In the genomic region with DNA sequence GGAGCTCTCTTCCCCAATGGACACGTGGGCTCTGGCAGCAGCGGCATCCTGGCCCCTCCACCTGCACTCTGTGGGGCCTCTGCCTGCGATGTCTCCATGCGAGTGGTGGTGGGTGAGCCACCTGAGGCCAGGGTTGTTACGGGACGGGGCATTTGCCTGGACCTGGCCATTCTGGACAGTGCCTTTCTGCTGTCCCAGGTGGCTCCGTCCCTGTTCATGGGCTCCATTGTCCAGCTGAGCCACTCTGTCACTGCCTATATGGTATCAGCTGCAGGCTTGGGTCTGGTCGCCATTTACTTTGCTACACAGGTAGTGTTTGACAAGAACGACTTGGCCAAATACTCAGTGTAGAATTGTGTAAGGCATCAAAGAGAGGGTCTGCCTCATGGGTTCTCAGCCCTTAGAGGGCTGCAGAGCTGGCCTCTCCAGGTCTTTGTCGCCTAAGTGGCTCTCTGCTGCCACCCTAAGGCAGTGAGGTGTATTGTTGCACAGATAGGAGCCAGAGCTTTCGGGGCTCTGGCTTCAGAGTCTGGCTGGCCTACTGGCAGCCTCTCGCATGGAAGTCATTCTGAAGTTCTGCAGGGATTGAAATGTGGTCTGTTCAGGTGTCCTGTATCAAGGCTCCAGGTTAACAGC, we compare ENCODE assay signal across 9 mouse cellular contexts. TPM values are rescaled to one million over a fixed set of nuclear protein-coding genes. Genes with fewer than 3 reads are reported as not detected.
DNase-seq lines count a peak whose midpoint lies in the region; TF ChIP-seq lines count a peak whose summit lies in the region.
"Had no signal": no experiment of that assay in that cellular context is flagged by ENCODE, and none has a peak within 500 bp of the region (broad histone marks: within the 10 kb centered on the region; RNA-seq: fewer than 3 reads in every experiment).

No protein-coding gene starts in this region.

- peaks cover 18% of the 10 kb centered on the region for H3K27me3 ChIP-seq in CH12.LX (replicated peaks)
- no peaks in the 10 kb centered on the region for H3K27me3 ChIP-seq in forebrain, embryonic 10.5 days (ENCODE audit: poor library complexity, severe bottlenecking)
- peaks cover 6% of the 10 kb centered on the region; the same call in 1 of the 2 replicates for H3K27me3 ChIP-seq in hindbrain, embryonic 10.5 days (ENCODE audit: insufficient read depth, poor library complexity, severe bottlenecking)

- peaks cover 2 to 11% of the 10 kb centered on the region in 2 experiments; a peak in 2 of 4 replicates for H3K4me1 ChIP-seq in CH12.LX (ENCODE audit: control insufficient read depth in 1 of 2, insufficient read depth in 2 of 2)
- H3K4me1 ChIP-seq in forebrain, embryonic 10.5 days: peaks cover 44% of the 10 kb centered on the region
- peaks cover 44% of the 10 kb centered on the region for H3K4me1 ChIP-seq in hindbrain, embryonic 10.5 days (replicated peaks)
- H3K4me1 ChIP-seq in lung, adult 2 months (ENCODE audit: control insufficient read depth, insufficient read depth, low read length): no peaks in the 10 kb centered on the region

- in situ Hi-C loops in CH12.LX (cut with MboI; ENCODE audit: low pct_ligation_motif_present, low pct_unique_long_range_greater_than_20kb, low sequenced_read_pairs): no loop called here

- no peak for TF ChIP-seq EP300 in CH12.LX (IDR thresholded peaks at IDR 0.05; ENCODE audit: low read length)

- H3K79me2 ChIP-seq in CH12.LX (replicated peaks; ENCODE audit: control insufficient read depth, extremely low read depth, insufficient read depth, poor library complexity, severe bottlenecking): no peaks in the 10 kb centered on the region

- no peak for TF ChIP-seq POLR2A in CH12.LX (IDR thresholded peaks at IDR 0.05; ENCODE audit: low read depth, low read length)
- no peak for TF ChIP-seq POLR2A in brain, embryonic 14.5 days (IDR thresholded peaks at IDR 0.05; ENCODE audit: borderline replicate concordance, extremely low read depth, insufficient read depth, insufficient read length, poor library complexity, severe bottlenecking)
- TF ChIP-seq POLR2A in lung, adult 2 months (IDR thresholded peaks at IDR 0.05; ENCODE audit: borderline replicate concordance, extremely low read depth, low read depth, low read length): no peak

- H3K36me3 ChIP-seq in CH12.LX (replicated peaks in 1 of 2; ENCODE audit: control insufficient read depth in 1 of 2, insufficient read depth in 1 of 2, low read length in 1 of 2): no peaks in the 10 kb centered on the region
- peaks cover 52% of the 10 kb centered on the region for H3K36me3 ChIP-seq in forebrain, embryonic 10.5 days (replicated peaks)
- H3K36me3 ChIP-seq in hindbrain, embryonic 10.5 days: peaks cover 30% of the 10 kb centered on the region

- dilution Hi-C loops in CH12.LX (cut with MboI; ENCODE audit: extremely low pct_ligation_motif_present, extremely low pct_unique_long_range_greater_than_20kb, low sequenced_read_pairs): no loop called here

- no peak overlapping the region for H3K4me3 ChIP-seq in CH12.LX (replicated peaks in 1 of 3; ENCODE audit: low read depth in 2 of 3, low read length in 2 of 3, poor library complexity in 1 of 3)
- H3K4me3 ChIP-seq in forebrain, embryonic 10.5 days: no peak overlapping the region
- no peak overlapping the region for H3K4me3 ChIP-seq in hindbrain, embryonic 10.5 days
- H3K4me3 ChIP-seq in lung, adult 2 months (replicated peaks; ENCODE audit: extremely low read depth, low read depth, low read length): no peak overlapping the region
- H3K4me3 ChIP-seq: erythroblast, embryonic 14.5 days had no signal

- peak; percentile 93 for TF ChIP-seq RAD21 in CH12.LX (IDR thresholded peaks at IDR 0.05; ENCODE audit: low read depth, low read length)

- peak; percentile 80 to 96 for TF ChIP-seq CTCF in CH12.LX (conservative IDR thresholded peaks at IDR 0.05 in 1 of 2, IDR thresholded peaks at IDR 0.05 in 1 of 2; ENCODE audit: low read depth in 2 of 2, low read length in 2 of 2)
- peak; percentile 87 for TF ChIP-seq CTCF in brain, embryonic 14.5 days (IDR thresholded peaks at IDR 0.05; ENCODE audit: borderline replicate concordance, extremely low read depth, insufficient read depth, insufficient read length)
- peak; percentile 84 for TF ChIP-seq CTCF in lung, adult 2 months (IDR thresholded peaks at IDR 0.05; ENCODE audit: insufficient read depth, low read length)

- H3K4me2 ChIP-seq in CH12.LX (ENCODE audit: insufficient read depth, low read depth, poor library complexity, severe bottlenecking): no peak overlapping the region

- 49% methylated on average over 12 of the region's 12 CpGs for WGBS in forebrain, embryonic 10.5 days
- WGBS in hindbrain, embryonic 10.5 days: 53% methylated on average over 12 of the region's 12 CpGs
- 58% methylated on average over 12 of the region's 12 CpGs for WGBS in lung, adult 2 months

- H3K9me3 ChIP-seq in CH12.LX (replicated peaks; ENCODE audit: low read length): no peaks in the 10 kb centered on the region
- no peaks in the 10 kb centered on the region for H3K9me3 ChIP-seq in forebrain, embryonic 10.5 days
- H3K9me3 ChIP-seq in hindbrain, embryonic 10.5 days: no peaks in the 10 kb centered on the region

- H3K9ac ChIP-seq in CH12.LX (ENCODE audit: insufficient read depth, low read depth): no peak overlapping the region

- no peak overlapping the region for H3K27ac ChIP-seq in CH12.LX (ENCODE audit: insufficient read depth, low read depth)
- peak overlapping the region; percentile 62 for H3K27ac ChIP-seq in forebrain, embryonic 10.5 days
- peak overlapping the region; percentile 71 for H3K27ac ChIP-seq in hindbrain, embryonic 10.5 days

- peak; percentile 80 for DNase-seq in CH12.LX (ENCODE audit: extremely low read depth)
- peak; percentile 83 for DNase-seq in brain, embryonic 14.5 days (ENCODE audit: low read depth)
- DNase-seq in forebrain, embryonic 10.5 days (ENCODE audit: extremely low spot score, low spot score): peak; percentile 79
- peak; percentile 83 for DNase-seq in hindbrain, embryonic 10.5 days (ENCODE audit: low spot score)
- DNase-seq in layer of hippocampus, adult 8-10 months (ENCODE audit: low spot score in 2 of 2): peak; percentile 23 to 73
- DNase-seq in lung, adult 2 months: peak; percentile 70
- DNase-seq in retina, adult 2 months (ENCODE audit: low read depth, low spot score): peak; percentile 45
- peak; percentile 82 for DNase-seq in thymus, postnatal 14 days

TF ChIP-seq in CH12.LX, 34 proteins besides CTCF, POLR2A, EP300 and RAD21:
- TF ChIP-seq ZC3H11A (IDR thresholded peaks at IDR 0.05; ENCODE audit: low read depth, low read length): peak; percentile 73
- TF ChIP-seq CHD2 (IDR thresholded peaks at IDR 0.05; ENCODE audit: low read length): 0 out of 2 replicates have a peak, but pooled peaks have one; percentile 30
- no peak for TF ChIP-seq CHD1 (IDR thresholded peaks at IDR 0.05; ENCODE audit: low read depth, low read length)
- TF ChIP-seq JUND (conservative IDR thresholded peaks at IDR 0.05; ENCODE audit: low read depth, low read length): 0 out of 2 replicates have a peak, but pooled peaks have one; percentile 21
- TF ChIP-seq NELFE (IDR thresholded peaks at IDR 0.05; ENCODE audit: low read depth, low read length): peak; percentile 49; the same call in 1 of the 2 replicates
- peak; percentile 94 for TF ChIP-seq SMC3 (IDR thresholded peaks at IDR 0.05; ENCODE audit: low read depth, low read length)
- 0 out of 2 replicates have a peak, but pooled peaks have one; percentile 15 for TF ChIP-seq MEF2A (IDR thresholded peaks at IDR 0.05; ENCODE audit: borderline replicate concordance, low read depth, low read length)
- TF ChIP-seq IRF4 (IDR thresholded peaks at IDR 0.05; ENCODE audit: low read depth, low read length): no peak
TF ChIP-seq in CH12.LX: peak in this region for 6.

RNA-seq across cellular contexts. Expression of a gene that starts 18.7 kb away (rescaled TPM):
- total RNA-seq in CH12.LX (2012; rRNA removed): 0.47 and 0.55 TPM in 2 replicates
- 0.11 and 0.16 TPM in 2 replicates for total RNA-seq in CH12.LX (2014; rRNA removed)
- polyA plus RNA-seq in CH12.LX (2012; ENCODE audit: insufficient read length, low read depth): 0.15 and 0.20 TPM in 2 replicates
- polyA plus RNA-seq in brain, embryonic 14.5 days (2012; rRNA removed): 4.1 and 5.7 TPM in 2 replicates
- polyA plus RNA-seq in forebrain, embryonic 10.5 days (2016; fragmentation: Nextera tagmentation; extraction: Ambion mirVana): 9.0 and 9.3 TPM in 2 replicates
- 10.9 and 19.2 TPM in 2 replicates for polyA plus RNA-seq in hindbrain, embryonic 10.5 days (2016; fragmentation: Nextera tagmentation; extraction: Ambion mirVana)
- total RNA-seq in layer of hippocampus, adult 8-10 months (2022): under 1 TPM; 0.63 to 0.75 (median 0.70) TPM
- 14.0 and 14.2 TPM in 2 replicates for polyA plus RNA-seq in lung, adult 2 months (2012; rRNA removed)

RNA-seq across cellular contexts. Expression of a gene that starts 25.9 kb away (rescaled TPM):
- total RNA-seq in CH12.LX (2012; rRNA removed) (18.9 and 21.0 TPM in 2 replicates), CH12.LX (2014; rRNA removed) (12.8 and 16.8 TPM in 2 replicates)
- 16.1 and 17.4 TPM in 2 replicates for polyA plus RNA-seq in CH12.LX (2012; ENCODE audit: insufficient read length, low read depth)
- polyA plus RNA-seq in brain, embryonic 14.5 days (2012; rRNA removed): 12.7 and 16.6 TPM in 2 replicates
- 12.0 and 13.8 TPM in 2 replicates for polyA plus RNA-seq in forebrain, embryonic 10.5 days (2016; fragmentation: Nextera tagmentation; extraction: Ambion mirVana)
- polyA plus RNA-seq in hindbrain, embryonic 10.5 days (2016; fragmentation: Nextera tagmentation; extraction: Ambion mirVana): 12.9 and 13.2 TPM in 2 replicates
- total RNA-seq in layer of hippocampus, adult 8-10 months (2022): 10 to 100 TPM; 51.2 to 62.8 (median 58.9) TPM
- 27.0 and 39.9 TPM in 2 replicates for polyA plus RNA-seq in lung, adult 2 months (2012; rRNA removed)
